ENCODE assay signal across 10 mouse cellular contexts in genomic region chr7:125933356-125934244, GRCm38 (mm10).
A peak's percentile ranks its signal among the peaks of the same experiment; 100 is the strongest.
DNase-seq lines count a peak whose midpoint lies in the region; ATAC-seq and TF ChIP-seq lines count a peak whose summit lies in the region.
"Had no signal": no experiment of that assay in that cellular context is flagged by ENCODE, and none has a peak within 500 bp of the region (broad histone marks: within the 10 kb centered on the region; RNA-seq: fewer than 3 reads in every experiment).

No protein-coding gene starts in this region.

- peak overlapping the region; percentile 39 for H3K27ac ChIP-seq in embryonic facial prominence, embryonic 13.5 days
- H3K27ac ChIP-seq in heart, postnatal 0 days (ENCODE audit: low read depth) = peak overlapping the region; percentile 91
- H3K27ac ChIP-seq in midbrain, embryonic 11.5 days (ENCODE audit: low read depth, low read length) = no peak overlapping the region

- WGBS in embryonic facial prominence, embryonic 13.5 days = 9% methylated on average over 16 of the region's 16 CpGs
- WGBS in heart, postnatal 0 days = 18% methylated on average over 16 of the region's 16 CpGs
- WGBS in midbrain, embryonic 11.5 days = 27% methylated on average over 16 of the region's 16 CpGs

- H3K4me2 ChIP-seq in embryonic facial prominence, embryonic 13.5 days = peak overlapping the region; percentile 40
- H3K4me2 ChIP-seq in heart, postnatal 0 days (ENCODE audit: low read depth, low read length) = peak overlapping the region; percentile 56
- no peak overlapping the region for H3K4me2 ChIP-seq in midbrain, embryonic 11.5 days
- H3K4me2 ChIP-seq: liver, embryonic 11.5 days had no signal

- no peaks in the 10 kb centered on the region for H3K36me3 ChIP-seq in embryonic facial prominence, embryonic 13.5 days
- H3K36me3 ChIP-seq in heart, postnatal 0 days (replicated peaks; ENCODE audit: control insufficient read depth, insufficient read depth, low read length) = no peaks in the 10 kb centered on the region
- no peaks in the 10 kb centered on the region for H3K36me3 ChIP-seq in midbrain, embryonic 11.5 days (ENCODE audit: control insufficient read depth, insufficient read depth, low read length)

- no peak for ATAC-seq in embryonic facial prominence, embryonic 13.5 days (ENCODE audit: insufficient number of reproducible peaks, insufficient read depth, low FRiP score, low TSS enrichment, low read depth)
- ATAC-seq in heart, postnatal 0 days (ENCODE audit: insufficient read depth, low read depth) = peak; percentile 70
- peak; percentile 30; the same call in 1 of the 2 replicates for ATAC-seq in midbrain, embryonic 11.5 days (ENCODE audit: low FRiP score)
- no peak for ATAC-seq in megakaryocyte, adult 5-6 weeks (ENCODE audit: poor library complexity, severe bottlenecking)

- peak; percentile 52 for DNase-seq in MN1 (ENCODE audit: low spot score)
- peak; percentile 55 for DNase-seq in heart, postnatal 0 days (ENCODE audit: low spot score)
- peak; percentile 84 for DNase-seq in midbrain, embryonic 11.5 days (ENCODE audit: low spot score, missing footprints)
- DNase-seq in layer of hippocampus, adult 8-10 months (ENCODE audit: low spot score in 2 of 2) = no peak
- DNase-seq in gastrocnemius, postnatal 4 days (ENCODE audit: low spot score in 2 of 2) = no peak
- no peak for DNase-seq in urinary bladder, postnatal 36 days (ENCODE audit: low spot score in 2 of 2)
- DNase-seq: cerebellum, adult 11-12 months had no signal

- peaks cover 8% of the 10 kb centered on the region for H3K27me3 ChIP-seq in embryonic facial prominence, embryonic 13.5 days
- no peaks in the 10 kb centered on the region for H3K27me3 ChIP-seq in heart, postnatal 0 days (ENCODE audit: control insufficient read depth, insufficient read depth, low read length)
- no peaks in the 10 kb centered on the region for H3K27me3 ChIP-seq in midbrain, embryonic 11.5 days (ENCODE audit: control insufficient read depth, insufficient read depth, low read length)

- peak overlapping the region; percentile 27; the same call in 1 of the 2 replicates for H3K9ac ChIP-seq in embryonic facial prominence, embryonic 13.5 days
- peak overlapping the region; percentile 18 for H3K9ac ChIP-seq in heart, postnatal 0 days (replicated peaks; ENCODE audit: low read depth, low read length)
- H3K9ac ChIP-seq in midbrain, embryonic 11.5 days (ENCODE audit: low read length) = no peak overlapping the region

- TF ChIP-seq EP300 in heart, postnatal 0 days (IDR thresholded peaks at IDR 0.05; ENCODE audit: low read depth) = no peak

- TF ChIP-seq CTCF in heart, postnatal 0 days (IDR thresholded peaks at IDR 0.05; ENCODE audit: low read depth) = no peak

- no peak overlapping the region for H3K4me3 ChIP-seq in embryonic facial prominence, embryonic 13.5 days
- peak overlapping the region; percentile 30 for H3K4me3 ChIP-seq in heart, postnatal 0 days (ENCODE audit: low read depth, low read length)
- H3K4me3 ChIP-seq in midbrain, embryonic 11.5 days (ENCODE audit: low read depth, low read length) = no peak overlapping the region

- H3K4me1 ChIP-seq in embryonic facial prominence, embryonic 13.5 days = peaks cover 36% of the 10 kb centered on the region
- H3K4me1 ChIP-seq in heart, postnatal 0 days (ENCODE audit: control insufficient read depth, insufficient read depth) = peaks cover 28% of the 10 kb centered on the region
- H3K4me1 ChIP-seq in midbrain, embryonic 11.5 days (ENCODE audit: control insufficient read depth, insufficient read depth, low read length) = peaks cover 11% of the 10 kb centered on the region; the same call in 1 of the 2 replicates

- H3K9me3 ChIP-seq in embryonic facial prominence, embryonic 13.5 days = no peaks in the 10 kb centered on the region
- no peaks in the 10 kb centered on the region for H3K9me3 ChIP-seq in heart, postnatal 0 days (replicated peaks; ENCODE audit: control insufficient read depth, low read length)
- no peaks in the 10 kb centered on the region for H3K9me3 ChIP-seq in midbrain, embryonic 11.5 days (ENCODE audit: control insufficient read depth, low read length)

Comparison
In these comparisons a context has a peak if more than half of its experiments do, and no peak if none do; other contexts are left out.
1. DNase-seq: peak in MN1 (single experiment), heart, postnatal 0 days (single experiment) and midbrain, embryonic 11.5 days (single experiment); none in layer of hippocampus, adult 8-10 months (0 of 2), gastrocnemius, postnatal 4 days (0 of 2) and urinary bladder, postnatal 36 days (0 of 2).
2. ATAC-seq: peak in heart, postnatal 0 days (single experiment) and midbrain, embryonic 11.5 days (single experiment); none in embryonic facial prominence, embryonic 13.5 days (single experiment) and megakaryocyte, adult 5-6 weeks (single experiment).